Mouse (Mus musculus): Measurements from ENCODE around the gene Fcgr1. TPM values are rescaled to one million over a fixed set of nuclear protein-coding genes. Genes with fewer than 3 reads are reported as not detected.
A peak's percentile ranks its signal among the peaks of the same experiment; 100 is the strongest.
"Not testable (repeated sequence)": the region's sequence is repeated elsewhere in the genome, so short reads cannot be mapped to it uniquely, and the experiment has no call there.

Fcgr1 gene
- polyA plus RNA-seq, 1 experiment from 2014 or later: 4.5 TPM

- H3K9me3 ChIP-seq (replicated peaks; ENCODE audit: control insufficient read depth, low read length); H3K36me3 ChIP-seq (ENCODE audit: control insufficient read depth, insufficient read depth); H3K27me3 ChIP-seq (ENCODE audit: control insufficient read depth, insufficient read depth, low read depth, low read length): not testable (repeated sequence)
- Histone ChIP-seq H3K4me3 (ENCODE audit: low read depth, low read length) (peak within 1 kb of the TSS; percentile 39), H3K9ac (ENCODE audit: low read depth, low read length) (peak within 1 kb of the TSS; percentile 63), H3K4me2 (ENCODE audit: low read depth, low read length) (peak within 1 kb of the TSS; percentile 63), H3K4me1 (ENCODE audit: control insufficient read depth, low read depth, low read length) (peaks cover 43% of the 10 kb centered on the region), H3K27ac (ENCODE audit: low read length) (peak within 1 kb of the TSS; percentile 91)
- peak; percentile 66 for ATAC-seq (ENCODE audit: low read depth)
- WGBS (ENCODE audit: insufficient replicate concordance): 5% methylated on average over 18 of the region's 85 CpGs
Measured at GRCm38 (mm10) chr3:96239949-96240798, 53.6 kb downstream of the Fcgr1 start, which contains the start of gene Hist2h2aa2. Gene Hist2h2aa2, minus strand, starts transcription at chr3:96240276.

GRCm38 (mm10) chr3:96238954-96239793 is 54.6 kb downstream of the Fcgr1 start, which contains the start of gene Hist2h3c2:
Gene Hist2h3c2, minus strand, starts transcription at chr3:96239127.
- not testable (repeated sequence) for H3K36me3 ChIP-seq (ENCODE audit: control insufficient read depth, insufficient read depth); H3K27me3 ChIP-seq (ENCODE audit: control insufficient read depth, insufficient read depth, low read depth, low read length); H3K9me3 ChIP-seq (replicated peaks; ENCODE audit: control insufficient read depth, low read length)
- Histone ChIP-seq H3K4me2 (ENCODE audit: low read depth, low read length) (peak within 1 kb of the TSS; percentile 74), H3K4me1 (ENCODE audit: control insufficient read depth, low read depth, low read length) (peaks cover 40% of the 10 kb centered on the region), H3K4me3 (ENCODE audit: low read depth, low read length) (peak within 1 kb of the TSS; percentile 69), H3K27ac (ENCODE audit: low read length) (peak within 1 kb of the TSS; percentile 92), H3K9ac (ENCODE audit: low read depth, low read length) (peak within 1 kb of the TSS; percentile 84)
- WGBS (ENCODE audit: insufficient replicate concordance): 0% methylated on average over 10 of the region's 68 CpGs
- peak; percentile 77 for ATAC-seq (ENCODE audit: low read depth)

GRCm38 (mm10) chr3:96237904-96238511 is 55.8 kb downstream of the Fcgr1 start:
- Histone ChIP-seq H3K4me2 (ENCODE audit: low read depth, low read length) (peak overlapping the region; percentile 74), H3K4me1 (ENCODE audit: control insufficient read depth, low read depth, low read length) (peaks cover 29% of the 10 kb centered on the region), H3K27ac (ENCODE audit: low read length) (peak overlapping the region; percentile 92), H3K27me3 (ENCODE audit: control insufficient read depth, insufficient read depth, low read depth, low read length) (no peaks in the 10 kb centered on the region), H3K9me3 (replicated peaks; ENCODE audit: control insufficient read depth, low read length) (no peaks in the 10 kb centered on the region), H3K36me3 (ENCODE audit: control insufficient read depth, insufficient read depth) (no peaks in the 10 kb centered on the region), H3K4me3 (ENCODE audit: low read depth, low read length) (peak overlapping the region; percentile 69), H3K9ac (ENCODE audit: low read depth, low read length) (peak overlapping the region; percentile 84)
- under 1% methylated on average over 12 of the region's 12 CpGs for WGBS (ENCODE audit: insufficient replicate concordance)
- ATAC-seq (ENCODE audit: low read depth): no peak

GRCm38 (mm10) chr3:96237335-96237903 is 56.4 kb downstream of the Fcgr1 start:
- Histone ChIP-seq H3K27me3 (ENCODE audit: control insufficient read depth, insufficient read depth, low read depth, low read length) (no peaks in the 10 kb centered on the region), H3K4me1 (ENCODE audit: control insufficient read depth, low read depth, low read length) (peaks cover 27% of the 10 kb centered on the region), H3K9me3 (replicated peaks; ENCODE audit: control insufficient read depth, low read length) (no peaks in the 10 kb centered on the region), H3K4me3 (ENCODE audit: low read depth, low read length) (peak overlapping the region; percentile 69), H3K36me3 (ENCODE audit: control insufficient read depth, insufficient read depth) (no peaks in the 10 kb centered on the region), H3K9ac (ENCODE audit: low read depth, low read length) (peak overlapping the region; percentile 84), H3K4me2 (ENCODE audit: low read depth, low read length) (peak overlapping the region; percentile 74), H3K27ac (ENCODE audit: low read length) (peak overlapping the region; percentile 92)
- 20% methylated on average over 7 of the region's 7 CpGs for WGBS (ENCODE audit: insufficient replicate concordance)
- no peak for ATAC-seq (ENCODE audit: low read depth)

- Histone ChIP-seq H3K36me3 (ENCODE audit: control insufficient read depth, insufficient read depth) (no peaks in the 10 kb centered on the region), H3K4me3 (ENCODE audit: low read depth, low read length) (peak overlapping the region; percentile 69), H3K9me3 (replicated peaks; ENCODE audit: control insufficient read depth, low read length) (no peaks in the 10 kb centered on the region), H3K4me2 (ENCODE audit: low read depth, low read length) (peak overlapping the region; percentile 74), H3K4me1 (ENCODE audit: control insufficient read depth, low read depth, low read length) (peaks cover 25% of the 10 kb centered on the region), H3K27me3 (ENCODE audit: control insufficient read depth, insufficient read depth, low read depth, low read length) (no peaks in the 10 kb centered on the region), H3K27ac (ENCODE audit: low read length) (peak overlapping the region; percentile 92), H3K9ac (ENCODE audit: low read depth, low read length) (peak overlapping the region; percentile 84)
- 73% methylated on average over 4 of the region's 4 CpGs for WGBS (ENCODE audit: insufficient replicate concordance)
- ATAC-seq (ENCODE audit: low read depth): no peak
Measured at GRCm38 (mm10) chr3:96236834-96237334, 56.9 kb downstream of the Fcgr1 start.

GRCm38 (mm10) chr3:96235836-96236235 is 57.9 kb downstream of the Fcgr1 start:
- Histone ChIP-seq H3K4me1 (ENCODE audit: control insufficient read depth, low read depth, low read length) (peaks cover 16% of the 10 kb centered on the region), H3K27ac (ENCODE audit: low read length) (peak overlapping the region; percentile 29; the same call in 1 of the 2 replicates), H3K27me3 (ENCODE audit: control insufficient read depth, insufficient read depth, low read depth, low read length) (no peaks in the 10 kb centered on the region), H3K4me3 (ENCODE audit: low read depth, low read length) (peak overlapping the region; percentile 69), H3K9ac (ENCODE audit: low read depth, low read length) (peak overlapping the region; percentile 1; the same call in 1 of the 2 replicates), H3K36me3 (ENCODE audit: control insufficient read depth, insufficient read depth) (no peaks in the 10 kb centered on the region), H3K9me3 (replicated peaks; ENCODE audit: control insufficient read depth, low read length) (no peaks in the 10 kb centered on the region), H3K4me2 (ENCODE audit: low read depth, low read length) (peak overlapping the region; percentile 74; the same call in 1 of the 2 replicates)
- ATAC-seq (ENCODE audit: low read depth): no peak
- 63% methylated on average over 3 of the region's 3 CpGs for WGBS (ENCODE audit: insufficient replicate concordance)

GRCm38 (mm10) chr3:96234914-96235313 is 58.9 kb downstream of the Fcgr1 start:
- no peak overlapping the region for H3K4me2 ChIP-seq (ENCODE audit: low read depth, low read length)
- peaks cover 14% of the 10 kb centered on the region for H3K4me1 ChIP-seq (ENCODE audit: control insufficient read depth, low read depth, low read length)
- H3K4me3 ChIP-seq (ENCODE audit: low read depth, low read length): no peak overlapping the region
- no peaks in the 10 kb centered on the region for H3K27me3 ChIP-seq (ENCODE audit: control insufficient read depth, insufficient read depth, low read depth, low read length)
- no peaks in the 10 kb centered on the region for H3K9me3 ChIP-seq (replicated peaks; ENCODE audit: control insufficient read depth, low read length)
- 66% methylated on average over 2 of the region's 2 CpGs for WGBS (ENCODE audit: insufficient replicate concordance)
- H3K36me3 ChIP-seq (ENCODE audit: control insufficient read depth, insufficient read depth): no peaks in the 10 kb centered on the region
- H3K27ac ChIP-seq (ENCODE audit: low read length): no peak overlapping the region; the same call in 1 of the 2 replicates
- no peak for ATAC-seq (ENCODE audit: low read depth)
- H3K9ac ChIP-seq (ENCODE audit: low read depth, low read length): no peak overlapping the region
